Mouse (Mus musculus) bone marrow, adult 2 months (tissue): ENCODE results near the gene Ssh2. TPM values are rescaled to one million over a fixed set of nuclear protein-coding genes. Genes with fewer than 3 reads are reported as not detected.

Experiments
- H3K27ac ChIP-seq: fragments of 200-500 bp; 2 replicates; pipeline ENCODE4 v1.5.1; 2012; ENCODE audit warnings: low read depth, mild to moderate bottlenecking, control low read depth, inconsistent platforms, low read length; ENCODE audit not compliant: control insufficient read depth, poor library complexity, insufficient read depth
- H3K4me1 ChIP-seq: fragments of 200-500 bp; 2 replicates; pipeline ENCODE4 v1.6.1; 2011; ENCODE audit warnings: low read length; ENCODE audit not compliant: control insufficient read depth, insufficient read depth
- H3K4me3 ChIP-seq: fragments of 200-500 bp; replicated peaks from 2 replicates; pipeline ENCODE3; 2011; ENCODE audit warnings: mild to moderate bottlenecking, low read depth, low read length, control low read depth; ENCODE audit not compliant: control insufficient read depth
- CTCF ChIP-seq: fragments of 200-500 bp; IDR thresholded peaks from 2 replicates; pipeline ENCODE4 v1.5.1; 2011; ENCODE audit warnings: low read length, control low read depth; ENCODE audit not compliant: control insufficient read depth, insufficient read depth
- POLR2A ChIP-seq: fragments of 200-500 bp; IDR thresholded peaks from 2 replicates; pipeline ENCODE4 v1.6.1; 2011; ENCODE audit warnings: low read depth, mild to moderate bottlenecking, control low read depth, low read length, borderline replicate concordance; ENCODE audit not compliant: control insufficient read depth
- WGBS: fragments of 180-500 bp; shearing (Covaris S2); methylation state at CpG from one replicate; pipeline ENCODE4 v1.1.7; 2018; 5-methylcytosine and 5-hydroxymethylcytosine counted together
- polyA plus RNA-seq: library from polyadenylated mRNA; stranded (reverse); fragments of >200 nt; gene quantifications from 2 replicates; pipeline ENCODE4 v1.2.4, GENCODE M21; 2011; ENCODE audit warnings: low replicate concordance; ENCODE audit not compliant: missing spikeins, insufficient read depth, insufficient read length

The Ssh2 gene
- polyA plus RNA-seq, 1 experiment = 21.8 TPM

DNA sequence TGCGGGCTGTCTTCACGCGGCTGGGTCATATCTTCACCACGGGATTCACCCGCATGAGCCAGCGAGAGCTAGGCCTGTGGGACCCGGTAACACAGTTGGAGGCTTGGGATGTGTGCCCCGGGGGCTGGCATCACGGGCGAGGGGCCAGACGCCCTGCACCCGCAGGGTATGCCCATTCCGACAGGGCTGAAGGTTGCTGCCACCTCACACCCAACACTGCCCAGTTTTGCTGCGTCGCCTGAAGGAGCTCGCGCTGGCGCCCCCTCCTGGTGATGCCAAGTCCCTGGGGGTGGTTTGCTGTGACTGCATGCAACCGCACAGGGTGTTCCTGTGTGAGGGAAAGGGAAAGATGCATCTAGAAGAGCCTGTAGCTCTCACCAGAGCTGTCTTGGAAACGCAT is 251.7 kb downstream of the Ssh2 start:
- WGBS = 8% methylated on average over 20 of the region's 20 CpGs
- H3K27ac ChIP-seq = no peak overlapping the region
- no peak overlapping the region for H3K4me3 ChIP-seq
- no peaks in the 10 kb centered on the region for H3K4me1 ChIP-seq
- TF ChIP-seq POLR2A (no peak), CTCF (peak; percentile 89)

GRCm38 (mm10) chr11:77468397-77468796 is 252.3 kb downstream of the Ssh2 start:
- Histone ChIP-seq H3K4me1 (no peaks in the 10 kb centered on the region), H3K27ac (no peak overlapping the region), H3K4me3 (no peak overlapping the region)
- TF ChIP-seq POLR2A = no peak
- WGBS = 83% methylated on average over 9 of the region's 9 CpGs

DNA sequence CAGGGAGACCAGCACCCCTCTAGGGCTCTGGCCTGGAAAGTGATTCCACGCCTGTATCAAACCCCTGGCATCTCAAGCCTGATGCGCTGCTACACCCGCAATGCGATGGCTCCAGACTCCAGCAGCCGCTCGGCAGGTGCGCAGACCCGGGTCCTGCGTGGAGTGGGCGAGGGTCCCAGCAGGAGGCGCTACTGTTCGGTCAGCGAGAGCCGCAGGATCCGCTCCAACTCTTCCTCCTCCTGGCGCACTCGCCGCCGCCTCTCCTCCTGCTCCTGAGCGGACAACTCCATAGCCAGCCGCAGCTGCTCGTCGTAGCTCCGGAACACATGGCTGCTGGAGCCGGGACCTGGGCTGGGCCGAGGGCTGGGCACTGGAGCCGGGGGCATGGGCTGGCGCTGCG is 255.3 kb downstream of the Ssh2 start:
- no peak overlapping the region for H3K4me3 ChIP-seq
- no peak overlapping the region for H3K27ac ChIP-seq
- no peak for TF ChIP-seq CTCF
- TF ChIP-seq POLR2A = no peak
- H3K4me1 ChIP-seq = no peaks in the 10 kb centered on the region
- WGBS = 95% methylated on average over 29 of the region's 29 CpGs

DNA sequence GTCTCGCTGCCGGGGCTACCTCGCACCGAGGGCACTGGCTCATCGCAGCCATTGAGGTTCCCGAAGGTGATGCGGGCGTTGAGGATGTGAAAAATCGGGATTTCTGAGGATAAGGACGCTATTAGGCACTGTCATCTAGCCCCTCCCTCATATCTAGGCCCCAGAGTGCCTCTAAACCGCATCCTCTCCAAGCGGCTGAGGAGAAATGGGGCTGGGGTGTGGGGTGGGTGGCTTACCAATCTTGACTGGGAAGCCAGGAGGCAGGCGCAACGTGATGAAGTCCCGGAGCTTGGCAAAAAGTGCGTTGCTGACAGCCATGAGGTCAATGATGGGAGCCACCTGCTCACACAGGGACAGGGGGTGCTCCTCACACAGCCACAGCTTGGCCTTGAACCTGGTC is 256.7 kb downstream of the Ssh2 start:
- Histone ChIP-seq H3K4me1 (no peaks in the 10 kb centered on the region), H3K27ac (no peak overlapping the region), H3K4me3 (no peak overlapping the region)
- TF ChIP-seq CTCF (no peak), POLR2A (no peak)
- WGBS = 92% methylated on average over 16 of the region's 16 CpGs

GRCm38 (mm10) chr11:77476216-77476615 is 260.1 kb downstream of the Ssh2 start:
- 93% methylated on average over 14 of the region's 14 CpGs for WGBS
- no peak for TF ChIP-seq CTCF
- TF ChIP-seq POLR2A = 0 out of 2 replicates have a peak, but pooled peaks have one; percentile 16
- no peak overlapping the region for H3K4me3 ChIP-seq
- no peaks in the 10 kb centered on the region for H3K4me1 ChIP-seq
- no peak overlapping the region for H3K27ac ChIP-seq

DNA sequence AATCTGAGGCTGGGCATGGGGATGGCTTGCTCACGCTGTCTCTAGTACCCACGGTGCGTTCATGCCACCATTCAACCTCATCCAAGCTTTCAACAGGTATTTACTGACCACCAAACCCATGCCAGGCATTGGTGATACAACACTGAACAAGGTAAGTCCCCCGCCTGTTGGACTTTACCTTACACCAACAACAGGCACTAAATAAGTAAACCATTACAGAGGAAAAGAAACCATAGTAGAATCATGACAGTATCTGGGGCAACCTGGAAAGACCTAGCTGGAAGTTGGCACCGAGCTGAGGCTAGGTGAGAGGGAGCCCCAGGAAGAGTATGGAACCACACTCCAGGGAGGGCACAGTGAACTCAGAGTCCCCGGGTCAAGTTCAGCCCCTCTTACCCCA is 260.8 kb downstream of the Ssh2 start:
- no peak for TF ChIP-seq POLR2A
- no peak for TF ChIP-seq CTCF
- Histone ChIP-seq H3K27ac (no peak overlapping the region), H3K4me1 (no peaks in the 10 kb centered on the region), H3K4me3 (no peak overlapping the region)
- 86% methylated on average over 6 of the region's 6 CpGs for WGBS

DNA sequence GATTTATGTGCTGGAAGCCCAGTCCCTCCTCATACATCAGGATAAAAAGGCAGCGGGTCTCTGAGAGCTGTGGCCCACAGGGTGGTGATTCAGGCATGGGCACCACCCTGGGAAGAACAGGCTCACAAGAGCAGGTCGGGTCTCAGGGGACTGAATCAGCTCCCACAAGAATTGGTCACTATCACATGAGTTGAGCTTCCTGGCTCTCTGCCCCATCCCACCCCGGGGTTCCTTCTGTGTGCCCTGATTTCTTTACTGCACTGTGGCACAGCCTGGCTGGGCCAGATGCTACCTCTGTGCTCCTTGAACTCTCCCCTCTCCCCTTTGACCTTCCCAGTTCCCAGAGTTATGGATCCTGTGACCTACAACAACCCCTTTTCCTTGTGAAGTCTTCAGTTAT is 267.0 kb downstream of the Ssh2 start:
- 44% methylated on average over 3 of the region's 3 CpGs for WGBS
- Histone ChIP-seq H3K27ac (no peak overlapping the region), H3K4me1 (peaks cover 3% of the 10 kb centered on the region), H3K4me3 (no peak overlapping the region)
- TF ChIP-seq POLR2A (no peak), CTCF (no peak)

- WGBS = 40% methylated on average over 11 of the region's 11 CpGs
- TF ChIP-seq POLR2A (no peak), CTCF (no peak)
- Histone ChIP-seq H3K4me3 (no peak overlapping the region), H3K4me1 (peaks cover 3% of the 10 kb centered on the region), H3K27ac (0 out of 2 replicates have a peak overlapping the region, but pooled peaks have one; percentile 33)
Observed at GRCm38 (mm10) chr11:77483510-77484255, 267.6 kb downstream of the Ssh2 start.

- H3K4me1 ChIP-seq = peaks cover 3% of the 10 kb centered on the region
- no peak overlapping the region for H3K4me3 ChIP-seq
- 82% methylated on average over 6 of the region's 6 CpGs for WGBS
- no peak for TF ChIP-seq CTCF
- TF ChIP-seq POLR2A = no peak
- H3K27ac ChIP-seq = no peak overlapping the region
Observed at GRCm38 (mm10) chr11:77485229-77485628, 269.1 kb downstream of the Ssh2 start.
